Mouse (Mus musculus) adrenal gland, postnatal 25 days (tissue): Measurements from ENCODE around the gene Rai14. TPM values are rescaled to one million over a fixed set of nuclear protein-coding genes. Genes with fewer than 3 reads are reported as not detected.
A peak's percentile ranks its signal among the peaks of the same experiment; 100 is the strongest.

Experiments used
- DNase-seq: peaks from one replicate; pipeline ENCODE4 v3.0.0; 2021; ENCODE audit warnings: mixed read lengths
- total RNA-seq: library from RNA; stranded (reverse); gene quantifications from 2 replicates; pipeline ENCODE4 v1.2.3, GENCODE M21; 2021

The Rai14 gene
- total RNA-seq, 1 experiment from 2014 or later: 23.6 TPM

DNA sequence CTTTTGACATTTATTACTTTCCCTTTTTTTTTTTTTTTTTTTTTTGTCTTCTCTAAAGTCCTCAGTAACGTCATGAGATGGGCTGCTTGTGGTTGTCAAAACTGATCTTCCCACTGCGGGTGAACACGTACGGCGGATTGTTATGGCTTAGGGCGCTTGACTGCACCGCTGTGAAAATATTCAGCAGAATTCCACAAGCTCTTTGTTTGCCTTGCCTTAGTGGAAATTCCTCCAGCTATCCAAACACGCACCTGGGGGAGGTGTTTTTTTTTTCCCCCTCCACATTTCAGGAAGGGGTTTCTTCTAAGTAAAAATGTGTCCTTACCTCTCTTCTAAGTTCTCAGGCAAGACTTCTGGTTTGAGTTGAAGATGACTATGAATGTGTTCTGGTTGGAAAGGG is 6.2 kb upstream of the Rai14 start:
- DNase-seq: no peak

DNA sequence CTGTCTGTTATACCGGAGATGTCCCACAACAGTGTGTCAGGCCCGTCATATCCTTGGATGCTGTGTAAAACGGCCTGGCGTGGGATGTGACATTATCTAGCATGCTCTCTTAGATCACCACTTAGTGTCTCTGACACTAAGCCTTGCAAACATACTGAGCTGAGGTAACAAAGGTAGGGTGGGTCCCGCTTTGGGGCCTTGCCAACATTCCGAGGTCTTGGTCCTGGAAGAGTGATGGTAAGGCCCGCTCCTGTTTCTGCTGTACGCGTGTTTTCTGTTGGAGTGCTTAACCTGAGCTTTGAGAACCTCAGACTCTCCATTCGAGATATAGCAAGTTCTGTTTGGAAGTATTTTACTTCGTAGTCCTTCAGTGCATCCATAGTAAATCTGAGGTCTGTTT is 5.8 kb upstream of the Rai14 start:
- DNase-seq: no peak

DNA sequence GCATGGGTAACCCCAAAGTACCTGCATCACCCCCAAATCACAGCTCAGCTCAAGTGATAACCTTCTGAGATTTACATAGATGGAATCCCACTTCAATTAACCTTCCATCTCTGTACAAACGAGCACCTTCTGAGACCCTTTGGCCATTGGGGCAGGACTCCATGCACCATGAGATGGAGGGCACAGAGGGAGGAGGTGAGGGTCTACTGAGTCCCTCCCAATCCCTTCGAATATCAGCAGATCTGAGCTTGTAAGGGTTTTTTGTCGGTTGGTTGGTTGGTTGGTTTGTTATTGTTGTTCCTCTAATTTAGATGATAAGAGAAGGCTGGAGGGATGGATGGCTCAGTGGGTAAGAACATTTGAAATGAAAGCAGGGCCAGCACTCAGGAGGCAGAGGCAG is 5.1 kb upstream of the Rai14 start:
- no peak for DNase-seq

DNA sequence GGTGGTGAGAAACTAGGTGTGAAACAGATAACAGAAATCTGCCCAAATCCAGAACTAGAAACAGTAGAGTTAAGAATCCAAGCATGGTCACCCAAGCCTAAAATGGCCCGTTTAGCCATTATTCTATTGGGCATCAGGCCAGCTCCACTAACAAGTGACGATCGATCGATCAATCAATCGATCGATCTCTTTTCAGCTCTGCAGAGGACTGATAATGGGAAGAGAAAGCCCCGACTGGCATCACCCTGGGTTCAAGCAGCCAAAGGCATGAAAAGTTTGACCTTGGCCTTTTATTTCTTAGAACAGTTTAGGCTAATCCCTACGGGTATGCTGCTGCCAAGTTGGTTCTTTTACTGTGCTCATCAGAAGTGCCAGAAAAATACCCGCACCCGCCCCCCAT is 4.3 kb upstream of the Rai14 start:
- DNase-seq: no peak

DNA sequence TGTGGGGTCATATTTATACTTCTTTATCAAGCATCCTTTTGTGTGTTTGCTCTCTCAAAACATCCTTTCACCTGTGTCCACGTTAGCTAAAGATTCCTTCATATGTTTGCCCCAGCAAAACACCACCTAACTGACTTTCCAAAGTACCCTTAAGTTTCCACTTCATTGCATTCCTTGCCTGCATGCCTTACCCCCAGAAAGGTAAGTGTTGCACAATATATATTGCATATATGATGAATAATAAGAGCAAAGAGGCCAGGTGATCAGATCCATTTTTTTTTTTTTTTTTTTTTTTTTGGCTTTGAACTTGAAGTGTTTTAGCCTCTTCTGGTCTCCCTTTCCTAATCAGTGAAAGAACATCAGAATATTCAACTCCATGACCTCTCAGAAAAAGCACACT is 2.9 kb upstream of the Rai14 start:
- no peak for DNase-seq

DNA sequence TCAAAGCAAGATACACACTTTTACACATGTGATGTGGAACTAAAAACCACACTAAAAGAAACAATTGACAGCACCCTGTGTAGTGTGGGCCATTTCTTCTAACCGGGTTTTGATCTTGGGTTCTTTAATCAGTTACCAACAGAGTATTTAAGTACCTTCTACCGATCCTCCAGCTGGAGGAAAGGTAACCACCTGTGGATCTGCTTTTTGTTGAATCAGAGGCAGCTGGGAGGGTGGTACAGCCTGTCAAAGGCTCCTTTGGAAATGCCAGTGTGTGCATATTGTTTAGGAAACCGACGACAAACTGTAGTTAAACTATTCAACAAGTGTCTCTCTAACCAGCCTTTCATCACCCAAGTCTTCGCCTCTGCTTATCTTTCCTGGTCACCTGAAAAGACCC is 1.5 kb upstream of the Rai14 start:
- no peak for DNase-seq

DNA sequence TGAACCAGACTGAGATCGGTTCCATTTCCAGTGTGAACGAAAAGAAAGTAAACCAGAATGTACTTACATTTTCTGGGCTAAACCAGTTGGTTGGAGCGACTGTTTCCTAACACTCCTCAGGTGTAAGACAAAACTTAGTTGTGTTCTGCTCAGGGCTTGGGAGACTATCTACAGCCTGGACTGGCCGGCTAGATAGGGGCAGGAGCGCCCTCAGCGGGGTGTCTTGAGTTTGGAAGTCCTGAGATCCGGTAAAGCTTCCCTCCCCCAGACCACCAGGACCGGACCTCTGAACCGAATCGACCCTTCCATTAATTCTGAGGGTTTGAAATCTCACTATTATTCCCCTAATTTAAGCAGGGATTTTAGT is 698 bp upstream of the Rai14 start:
- peak; percentile 46 for DNase-seq

DNA sequence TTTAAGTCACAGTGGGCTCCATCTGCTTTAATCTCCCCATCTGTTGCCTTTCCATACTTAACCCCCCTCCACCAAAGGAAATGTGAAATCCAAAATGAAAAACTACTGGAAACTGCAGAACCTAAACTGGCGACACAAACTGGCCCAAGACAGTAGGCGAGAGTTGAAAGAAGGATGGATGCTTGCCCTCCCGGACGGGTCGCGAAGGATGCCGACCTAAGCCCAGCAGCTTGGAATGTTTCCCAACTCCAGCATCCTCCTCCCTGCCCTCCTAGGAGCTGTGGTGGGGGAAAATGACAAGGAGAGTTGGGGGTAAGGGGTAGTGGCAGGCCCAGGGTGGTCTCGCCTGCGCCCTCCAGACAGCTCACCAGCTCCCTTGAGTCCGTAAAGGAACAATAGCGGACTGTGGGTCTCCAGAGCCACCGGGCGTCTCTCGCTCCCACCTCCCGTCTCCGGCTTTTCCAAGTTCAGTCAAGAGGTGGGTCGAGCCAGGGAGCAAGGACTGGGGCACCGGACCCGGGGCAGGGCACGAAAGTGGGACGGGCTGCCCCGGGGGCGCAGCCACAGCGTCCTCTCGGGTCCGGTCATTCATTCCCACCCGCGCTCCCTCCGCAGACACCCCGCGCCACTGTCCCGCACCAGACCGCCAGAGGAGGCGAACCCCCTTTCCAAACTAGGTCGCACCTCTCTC is 653 bp downstream of the Rai14 start:
- DNase-seq: peak; percentile 22

DNA sequence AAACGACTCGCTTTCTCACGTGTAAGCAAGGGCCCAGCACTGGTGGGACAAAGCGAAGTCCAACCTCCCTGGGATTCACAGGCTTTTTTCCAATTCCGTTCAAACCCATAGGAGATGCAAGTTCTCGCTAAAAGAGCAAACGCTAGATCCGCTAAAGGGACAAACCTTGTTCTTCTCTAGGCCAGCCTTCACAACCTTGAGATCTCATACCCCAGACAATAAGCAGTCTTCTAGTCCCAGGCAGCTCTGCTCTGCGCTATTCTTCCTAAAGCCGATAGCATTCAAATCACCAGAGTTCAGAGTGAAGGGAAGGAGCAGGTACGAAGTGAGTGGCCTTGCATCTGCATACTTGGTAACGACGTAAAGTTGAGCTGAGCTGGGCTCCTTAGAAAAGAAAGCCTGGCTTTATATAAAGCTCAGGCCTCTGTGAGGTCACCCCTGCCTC is 1.2 kb downstream of the Rai14 start:
- no peak for DNase-seq

DNA sequence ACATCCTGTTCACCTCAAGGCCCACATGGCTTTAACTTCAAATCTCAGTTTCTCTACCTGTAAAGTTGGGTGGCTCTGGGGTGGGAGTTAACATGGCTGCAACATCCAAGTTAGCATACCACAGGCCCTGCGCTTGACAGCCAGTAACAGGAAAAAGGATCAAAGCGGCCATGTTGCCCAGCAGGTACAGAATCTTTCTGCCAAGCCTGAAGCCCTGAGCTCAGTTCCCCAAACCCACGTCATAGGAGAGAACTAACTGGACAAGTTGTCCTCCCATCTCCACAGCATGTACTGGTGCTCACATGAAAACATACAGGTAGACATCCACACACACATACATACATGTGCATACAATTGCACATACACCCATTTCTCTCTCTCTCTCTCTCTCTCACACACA is 2.1 kb downstream of the Rai14 start:
- no peak for DNase-seq

DNA sequence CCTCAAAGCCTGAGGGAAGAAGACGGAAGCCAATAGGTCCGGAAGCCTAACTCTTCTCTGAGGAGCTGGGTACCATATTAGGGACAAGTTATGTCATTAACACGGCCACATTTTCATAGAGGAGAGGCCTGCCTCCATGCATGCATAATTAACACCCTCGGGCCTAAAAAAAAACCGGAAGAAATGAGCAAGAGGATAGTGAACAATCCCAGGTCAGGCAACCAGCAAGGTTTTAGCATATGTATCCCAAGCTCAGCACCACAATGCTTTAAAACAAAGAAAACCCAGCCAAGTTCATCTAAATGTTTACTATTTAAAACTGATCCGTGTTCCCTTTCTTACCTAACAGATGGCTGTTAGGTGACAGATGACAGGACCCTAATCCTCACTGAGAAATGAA is 3.2 kb downstream of the Rai14 start:
- DNase-seq: no peak

DNA sequence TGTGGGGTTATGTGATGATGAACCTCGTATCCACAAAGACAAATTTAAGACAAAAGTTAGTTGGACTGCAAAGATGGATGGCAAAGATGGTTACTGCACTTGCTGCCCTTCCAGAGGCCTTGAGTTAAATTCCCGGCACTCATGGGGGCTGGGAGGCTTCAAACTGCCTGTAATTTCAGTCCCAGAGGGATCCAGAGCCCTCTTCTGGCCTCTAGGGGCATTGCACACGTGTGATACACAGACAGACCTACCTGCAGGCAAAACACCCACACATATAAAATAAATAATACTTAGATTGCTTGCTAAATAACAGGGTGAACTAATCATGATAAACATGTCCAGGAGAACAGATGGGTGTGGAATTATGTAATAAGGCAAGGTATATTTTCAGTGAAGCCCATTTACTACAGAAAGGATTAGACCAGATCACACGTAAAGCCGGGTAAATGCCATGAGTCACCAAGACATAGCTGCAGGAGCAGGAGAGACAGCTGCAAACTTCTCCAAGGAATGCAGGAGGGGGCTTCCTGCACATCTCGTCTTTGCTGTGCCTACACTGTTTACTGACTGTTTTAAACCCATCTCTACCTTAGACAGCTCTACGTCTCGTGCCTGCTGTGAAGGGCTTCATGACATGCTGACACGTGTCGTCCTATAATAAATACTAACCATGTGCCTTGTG is 5.7 kb downstream of the Rai14 start:
- DNase-seq: no peak

DNA sequence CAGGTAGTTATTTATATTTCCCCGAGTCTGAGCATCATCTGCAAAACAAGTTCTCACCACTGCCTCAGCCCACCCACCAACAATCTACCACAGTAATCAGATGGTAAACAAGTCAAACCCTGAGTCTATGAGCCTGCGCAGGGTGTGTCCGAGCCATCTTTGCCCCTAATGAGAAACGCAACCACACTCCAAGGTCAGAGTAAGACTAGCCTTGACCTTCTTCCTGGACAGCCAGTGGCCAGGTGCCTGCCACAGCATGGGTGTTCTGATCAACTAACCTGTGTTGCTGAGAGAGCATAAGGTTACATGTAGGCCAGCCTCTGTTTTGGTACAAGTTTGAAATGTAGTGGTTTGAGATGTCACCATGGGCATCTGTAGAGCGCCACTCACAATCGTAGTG is 7.3 kb downstream of the Rai14 start:
- DNase-seq: no peak

DNA sequence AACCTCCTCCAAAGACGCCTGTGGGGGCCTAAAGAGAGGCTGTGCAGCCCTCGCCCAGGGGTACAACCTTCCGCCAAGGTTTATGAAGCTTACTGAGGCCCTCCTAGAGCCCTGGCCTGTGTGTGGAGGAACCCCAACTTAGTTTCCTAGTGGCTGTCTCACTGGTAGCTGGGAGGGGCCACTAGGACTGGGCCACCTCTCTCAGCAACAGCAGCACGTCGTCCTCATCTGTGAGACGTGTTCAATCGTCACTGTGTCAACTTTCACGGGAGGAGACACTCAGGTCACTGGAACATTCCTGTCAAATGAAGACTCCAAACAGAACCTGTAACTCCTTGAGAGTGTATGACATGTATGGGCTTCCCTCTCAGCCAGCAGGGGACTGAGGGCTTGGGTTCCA is 8.0 kb downstream of the Rai14 start:
- DNase-seq: no peak

DNA sequence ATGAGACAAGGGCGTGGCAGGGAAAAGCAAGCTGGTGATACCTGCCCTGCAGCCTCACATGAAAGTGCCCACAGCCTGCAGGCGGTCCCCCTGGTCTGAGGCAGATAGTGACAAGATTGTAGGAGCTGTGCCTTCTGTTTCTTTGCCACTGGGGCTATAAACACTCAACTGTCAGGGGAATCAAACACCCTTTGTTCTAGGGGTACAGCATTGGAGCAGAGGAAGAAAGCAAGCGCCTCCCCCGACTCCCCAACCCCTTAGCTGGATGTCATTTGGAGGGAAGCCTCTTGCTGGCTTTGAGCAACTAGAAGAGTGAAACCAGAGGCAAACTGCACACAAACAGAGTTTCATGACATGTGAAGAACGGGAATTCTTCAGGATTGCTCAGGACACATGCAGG is 8.7 kb downstream of the Rai14 start:
- DNase-seq: no peak

DNA sequence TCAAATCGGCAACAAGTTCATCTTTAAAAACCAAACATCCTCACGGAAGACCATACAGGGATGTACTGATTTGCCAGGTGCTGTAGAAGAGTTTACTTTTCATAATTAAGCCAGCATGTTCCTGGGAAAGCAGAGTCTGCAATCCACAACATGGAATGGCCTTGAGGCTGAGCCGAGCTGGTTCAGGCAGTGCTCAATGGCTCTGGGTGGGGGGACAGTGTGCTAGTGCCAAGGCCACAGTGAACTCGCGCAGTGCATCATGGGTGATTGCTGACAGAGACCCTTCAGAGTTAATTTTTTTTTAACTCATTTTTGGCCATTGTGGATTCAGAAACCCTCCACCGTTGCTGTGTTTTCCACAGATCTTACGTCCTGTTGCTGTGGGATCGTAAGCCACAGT is 10.1 kb downstream of the Rai14 start:
- DNase-seq: peak; percentile 51

DNA sequence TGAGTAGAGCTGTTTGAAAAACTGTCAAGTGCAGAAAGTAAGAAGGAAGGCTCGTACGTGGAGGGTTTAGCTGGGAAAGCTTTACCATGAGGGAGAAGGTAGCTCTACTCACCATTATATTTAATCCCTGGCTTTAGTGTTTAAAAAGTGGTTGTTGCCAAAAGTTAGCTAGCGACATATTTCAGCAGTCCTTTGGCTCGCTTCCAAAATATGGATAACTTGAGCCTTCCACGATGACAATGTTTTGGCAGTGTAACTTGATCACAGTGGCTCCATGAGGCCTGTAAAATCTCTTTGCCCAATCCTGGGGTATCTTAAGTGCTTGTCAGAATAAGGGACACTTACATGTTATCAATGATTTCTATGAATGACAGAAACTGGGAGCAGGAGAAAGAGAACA is 12.9 kb downstream of the Rai14 start:
- no peak for DNase-seq

DNA sequence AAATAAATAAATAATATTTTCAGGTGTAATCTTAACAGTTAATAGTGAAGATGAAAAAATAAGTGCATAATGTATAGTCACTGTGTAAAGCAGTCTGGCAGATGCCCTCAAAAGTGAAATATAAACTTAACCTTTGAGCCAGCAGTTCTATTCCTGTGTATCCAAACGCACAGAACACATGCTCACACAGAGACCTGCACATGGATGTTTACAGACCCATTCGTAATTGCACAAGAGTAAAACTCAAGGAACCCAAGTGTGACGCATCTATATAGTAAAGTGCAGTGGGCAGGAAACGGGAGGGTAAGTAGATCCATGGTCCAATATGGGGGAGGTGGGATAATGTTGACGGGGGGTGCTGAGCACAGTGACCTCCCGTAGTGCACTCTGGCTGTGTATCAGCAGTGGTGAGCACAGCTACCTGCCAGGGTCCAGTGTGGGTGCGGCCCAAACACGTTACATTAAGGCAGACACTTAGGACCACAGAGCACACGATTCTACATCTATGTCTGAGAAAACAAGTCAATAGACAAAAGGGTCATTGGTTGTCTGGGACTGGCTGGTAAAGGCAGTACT is 13.4 kb downstream of the Rai14 start:
- DNase-seq: no peak

DNA sequence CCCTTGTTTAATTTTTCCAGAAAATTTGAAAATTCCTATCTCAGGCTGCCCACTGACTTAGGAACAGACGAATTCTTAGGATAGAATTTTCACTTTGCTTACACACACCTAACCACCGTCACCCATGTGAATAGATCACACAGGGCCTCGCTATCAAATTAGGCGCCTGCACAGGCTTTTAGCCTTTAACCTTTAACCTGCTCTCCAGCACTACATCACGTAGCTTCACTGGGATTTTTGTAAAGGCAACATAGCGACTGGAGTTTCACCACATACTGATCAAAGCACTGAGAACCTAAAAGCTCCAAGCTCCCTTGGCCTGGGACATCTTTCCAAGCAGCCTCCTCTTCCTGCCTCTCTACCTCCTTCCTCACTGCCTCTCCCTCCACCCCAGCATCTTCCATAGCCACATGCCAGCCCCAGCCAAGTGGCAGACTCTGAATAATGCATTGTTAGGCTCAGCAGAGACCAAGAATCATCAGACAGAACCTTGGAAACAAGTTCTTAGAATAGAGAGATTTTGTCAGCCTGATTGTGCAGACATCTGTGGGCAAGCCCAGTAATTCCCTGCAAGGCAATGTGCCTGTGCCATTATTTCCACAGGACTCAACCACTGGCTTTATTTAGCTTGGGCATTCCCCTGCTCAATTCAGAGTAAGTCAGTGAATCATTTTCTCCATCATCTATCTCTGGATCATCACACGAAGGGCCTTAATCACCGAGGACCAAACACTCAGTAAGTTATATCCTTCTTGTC is 17.8 kb downstream of the Rai14 start:
- DNase-seq: no peak

DNA sequence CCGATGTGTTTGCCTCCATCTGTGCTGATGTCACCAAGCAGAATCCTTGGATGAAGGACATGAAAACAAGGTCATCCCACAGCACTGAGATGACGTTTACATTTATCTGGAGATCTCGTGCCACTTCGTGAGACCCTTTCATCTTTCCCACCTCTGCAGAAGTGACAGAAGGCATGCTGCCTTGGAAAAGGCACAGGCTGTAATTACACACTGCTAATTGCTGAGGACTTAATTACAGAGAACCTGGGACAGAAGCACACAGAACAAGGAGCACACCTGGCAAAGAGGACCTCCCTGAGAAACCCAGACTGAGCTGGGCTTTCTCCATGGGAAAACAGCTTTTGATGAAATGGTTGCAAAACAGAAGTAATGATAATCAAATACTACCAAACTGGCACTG is 21.8 kb downstream of the Rai14 start:
- DNase-seq: no peak

DNA sequence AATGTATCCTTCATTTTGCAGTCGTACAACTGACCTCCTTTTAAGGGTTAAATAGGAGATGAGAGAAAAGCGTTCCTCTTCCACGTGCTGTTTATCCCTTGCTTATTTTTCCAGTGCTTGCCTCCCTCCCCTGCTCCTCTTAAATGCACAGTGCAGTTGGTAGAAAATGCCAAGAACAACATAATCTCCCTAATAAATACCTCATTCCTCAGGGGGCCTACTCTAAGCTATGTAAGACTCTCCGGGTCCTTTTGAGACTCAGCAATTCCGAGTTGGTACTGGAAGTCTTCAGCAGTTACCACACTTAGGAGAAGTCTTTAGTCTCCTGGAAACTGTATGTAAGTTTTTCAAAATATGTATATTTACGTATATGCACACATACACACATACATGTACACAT is 22.9 kb downstream of the Rai14 start:
- DNase-seq: no peak

DNA sequence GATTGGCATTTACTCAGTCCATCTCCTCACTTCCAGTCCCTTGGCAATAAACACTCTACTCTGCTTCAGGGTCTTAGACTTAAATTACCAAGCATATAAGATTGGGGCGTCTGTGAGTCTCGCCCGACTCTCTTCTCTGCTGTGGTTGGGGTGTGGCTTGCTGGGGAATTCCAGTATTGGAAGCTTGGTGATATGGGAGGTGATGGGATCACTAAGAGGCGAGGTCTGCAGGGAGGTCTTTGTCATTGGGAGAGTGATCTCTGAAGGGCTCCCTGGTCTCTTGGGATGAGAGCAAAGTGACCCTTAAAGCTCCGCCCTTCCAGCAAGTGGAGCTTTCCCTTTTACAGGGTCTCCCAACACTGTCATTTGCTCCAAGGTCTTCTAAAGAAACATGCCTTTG is 23.5 kb downstream of the Rai14 start:
- DNase-seq: no peak

DNA sequence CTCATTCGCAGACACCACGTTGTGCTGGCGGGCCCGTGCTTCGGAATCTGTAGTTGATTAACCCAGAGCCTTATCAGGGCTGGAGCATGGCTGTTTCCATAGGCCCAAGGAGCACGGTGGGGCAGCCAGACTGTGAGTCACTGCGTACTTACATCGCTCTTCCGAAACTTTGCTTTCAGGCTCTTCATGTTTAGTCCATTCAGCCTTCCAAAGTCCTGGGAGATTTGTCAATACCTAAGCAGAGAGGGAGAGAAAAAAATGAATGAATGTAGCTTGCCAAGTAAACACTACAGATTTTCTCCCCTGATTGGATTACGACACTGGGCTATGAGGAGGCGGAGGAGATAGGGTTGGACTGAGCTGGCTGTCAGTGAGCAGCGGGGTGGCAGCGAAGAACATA is 24.2 kb downstream of the Rai14 start:
- DNase-seq: no peak
